Mouse (Mus musculus) 3T3-L1 (cell line): Measurements from ENCODE around the gene Slc4a11.
A peak's percentile ranks its signal among the peaks of the same experiment; 100 is the strongest.

Experiments
- DNase-seq: peaks from one replicate; pipeline ENCODE4 v3.0.0-alpha.2; 2015; ENCODE audit warnings: low read depth, low spot score

The Slc4a11 gene

DNA sequence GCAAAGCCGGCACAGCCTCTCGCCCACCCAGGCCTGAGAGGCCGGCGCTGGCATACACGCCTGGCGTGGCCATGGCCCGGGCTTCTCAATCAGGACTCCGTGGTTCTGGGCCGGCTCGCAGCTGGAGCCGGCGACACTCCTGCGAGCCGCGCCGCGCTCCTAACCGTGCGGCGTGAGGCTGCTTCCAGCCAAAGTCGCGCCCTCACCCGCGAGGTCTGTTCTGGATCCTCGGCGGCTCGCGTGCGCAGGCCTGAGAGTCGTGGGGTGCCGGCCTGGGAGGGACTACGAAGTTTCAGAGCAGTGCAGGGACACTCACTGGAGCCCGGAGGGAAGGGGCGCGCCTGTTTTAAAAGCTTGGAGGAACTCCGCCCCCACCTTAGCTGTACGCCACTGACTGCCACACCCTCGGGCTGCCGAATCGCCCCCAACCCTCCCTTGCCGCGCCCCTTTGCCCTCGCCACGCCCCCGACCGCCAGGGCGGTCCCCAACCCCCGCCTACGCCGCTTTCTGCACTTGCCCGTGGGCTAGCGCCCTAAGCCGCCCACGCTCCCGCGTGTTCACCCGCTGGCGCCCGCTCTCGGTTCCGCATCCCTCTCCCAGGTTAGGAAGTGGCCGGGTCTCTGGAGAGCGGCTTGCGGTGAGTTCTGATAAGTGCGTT lies at the start of gene Slc4a11:
Gene Slc4a11 (minus strand): TSS at position 367 of the 658 bp plus-strand sequence.
- DNase-seq = peak; percentile 33

DNA sequence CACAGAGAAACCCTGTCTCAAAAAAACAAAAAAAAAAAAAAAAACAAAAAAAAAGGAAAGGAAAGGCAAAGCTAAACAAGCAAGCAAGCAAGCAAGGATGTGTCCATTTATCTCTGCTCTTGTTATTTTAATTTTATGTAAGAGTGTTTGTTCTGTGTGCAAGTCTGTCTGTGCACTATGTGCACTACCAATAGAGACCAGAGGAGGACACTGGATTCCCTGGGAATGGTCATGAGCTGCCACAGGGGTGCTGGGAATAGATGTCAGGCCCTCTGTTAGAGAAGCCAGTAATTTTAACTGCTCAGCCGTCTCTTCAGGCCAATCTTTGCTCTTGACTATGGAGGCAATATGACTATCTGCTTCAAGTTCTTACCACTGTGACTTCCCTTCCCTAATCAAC lies 46.3 kb upstream of the Slc4a11 start:
- no peak for DNase-seq

GRCm38 (mm10) chr2:130740096-130740495 lies 42.8 kb upstream of the Slc4a11 start:
- DNase-seq = no peak

DNA sequence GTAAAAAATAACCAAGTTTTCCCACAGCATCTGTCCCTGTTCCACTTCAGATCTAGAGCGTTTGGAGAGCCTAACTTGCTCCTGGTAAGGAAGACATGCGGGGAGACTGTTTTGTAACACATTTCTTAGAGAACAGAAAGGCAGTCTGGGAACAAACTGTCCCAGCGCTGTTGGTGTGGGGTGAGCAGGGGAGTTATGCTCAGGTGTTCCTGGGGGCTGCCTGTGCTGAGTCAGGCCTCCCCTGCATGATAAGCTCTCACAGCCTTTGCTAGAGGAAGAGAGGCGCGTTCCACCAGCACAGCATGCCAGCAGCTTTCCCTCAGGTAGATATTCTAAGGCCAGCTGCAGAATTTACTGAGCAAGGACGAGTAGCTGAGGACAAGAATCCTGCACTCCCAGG lies 40.7 kb upstream of the Slc4a11 start:
- no peak for DNase-seq

DNA sequence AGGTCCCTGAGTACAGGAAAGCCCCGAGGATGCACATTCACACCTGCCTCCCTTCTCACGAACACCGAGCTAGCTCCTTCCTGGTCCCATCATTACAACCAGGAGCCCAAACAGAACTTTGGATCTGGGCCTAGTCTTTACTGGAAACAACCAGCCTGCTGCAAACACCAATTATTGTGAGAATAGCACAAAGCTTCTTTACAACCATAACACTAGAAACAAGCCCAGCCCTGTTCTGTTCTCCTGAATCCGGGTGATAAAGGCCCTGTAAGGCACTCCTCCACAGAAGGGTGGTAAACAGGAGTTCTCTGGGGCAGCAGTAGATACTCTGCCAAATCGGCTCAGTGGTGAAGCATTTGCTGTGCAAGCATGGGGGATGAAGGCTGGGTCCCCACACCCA lies 38.0 kb upstream of the Slc4a11 start:
- no peak for DNase-seq

DNA sequence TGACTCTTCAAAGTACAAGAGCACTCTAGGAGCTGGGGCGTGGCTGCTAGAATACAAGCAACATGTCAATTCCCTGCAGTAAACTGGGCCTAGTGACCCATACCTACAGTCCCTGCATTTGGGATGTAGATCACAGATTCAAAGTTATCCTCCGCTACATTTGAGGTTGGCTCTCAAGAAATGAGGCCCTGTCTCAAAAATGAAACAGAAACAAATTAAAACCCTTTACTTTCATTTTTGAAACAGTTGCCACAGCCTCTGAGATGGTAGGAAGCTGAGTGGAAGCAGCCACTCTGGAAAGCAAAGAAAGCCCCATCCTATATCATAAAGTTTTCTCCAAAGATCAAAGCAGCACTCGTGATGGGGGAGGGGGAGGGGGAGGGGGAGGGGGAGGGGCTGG lies 36.1 kb upstream of the Slc4a11 start:
- DNase-seq = no peak

- no peak for DNase-seq
Observed at GRCm38 (mm10) chr2:130731855-130732254, 34.5 kb upstream of the Slc4a11 start.

DNA sequence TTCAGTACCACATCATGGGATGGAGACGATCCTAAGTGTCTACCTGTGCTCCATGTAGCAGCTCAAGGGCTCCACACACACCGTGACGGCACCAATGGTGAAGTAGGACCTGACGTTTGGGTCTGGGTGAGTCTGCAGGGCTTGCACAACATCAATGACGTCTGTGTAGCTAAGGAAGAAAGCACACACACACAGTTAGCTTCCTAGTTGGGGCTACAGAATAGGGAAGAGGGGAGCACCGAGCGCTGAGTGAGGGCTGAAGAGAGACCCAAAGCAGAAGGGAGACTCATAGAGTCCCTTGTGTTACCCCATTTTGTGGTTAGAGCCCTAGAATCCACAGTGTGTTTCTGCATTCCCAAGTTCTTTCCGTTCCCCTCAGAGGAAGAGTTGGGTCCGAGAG lies 33.4 kb upstream of the Slc4a11 start:
- DNase-seq = no peak

DNA sequence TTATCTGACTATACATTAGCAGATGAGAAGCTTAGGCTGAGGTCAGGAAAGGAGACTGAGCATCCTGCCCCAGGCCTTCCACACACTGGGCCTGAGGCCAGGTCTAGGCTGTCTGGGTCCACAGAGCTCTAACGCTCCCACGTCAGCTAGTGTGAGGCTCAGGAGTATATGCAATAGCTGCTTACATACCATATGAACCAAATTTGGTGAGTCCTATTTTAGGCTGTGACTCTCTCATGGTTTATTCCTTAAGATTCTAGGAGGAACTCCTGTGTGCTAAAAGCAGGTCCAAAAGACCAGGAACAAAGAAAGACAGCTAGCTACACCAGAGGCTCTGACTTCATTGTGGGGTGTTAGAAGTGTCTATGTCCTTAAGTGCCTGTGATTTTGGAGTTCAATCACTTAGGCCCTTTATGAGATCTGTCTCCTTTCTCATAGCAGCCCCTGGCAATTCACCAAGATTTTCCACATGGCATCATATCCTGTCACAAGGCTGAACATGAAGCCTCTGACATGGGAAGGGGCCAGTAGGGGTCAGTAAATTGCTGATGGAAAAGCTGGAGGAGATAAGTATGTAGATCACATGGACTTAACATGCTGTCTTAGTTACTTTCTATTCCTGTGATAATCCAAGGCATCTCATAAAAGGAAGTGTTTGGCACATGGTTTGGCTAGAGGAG lies 31.7 kb upstream of the Slc4a11 start:
- DNase-seq = peak; percentile 42

- DNase-seq = no peak
Observed at GRCm38 (mm10) chr2:130727752-130728151, 30.4 kb upstream of the Slc4a11 start.

DNA sequence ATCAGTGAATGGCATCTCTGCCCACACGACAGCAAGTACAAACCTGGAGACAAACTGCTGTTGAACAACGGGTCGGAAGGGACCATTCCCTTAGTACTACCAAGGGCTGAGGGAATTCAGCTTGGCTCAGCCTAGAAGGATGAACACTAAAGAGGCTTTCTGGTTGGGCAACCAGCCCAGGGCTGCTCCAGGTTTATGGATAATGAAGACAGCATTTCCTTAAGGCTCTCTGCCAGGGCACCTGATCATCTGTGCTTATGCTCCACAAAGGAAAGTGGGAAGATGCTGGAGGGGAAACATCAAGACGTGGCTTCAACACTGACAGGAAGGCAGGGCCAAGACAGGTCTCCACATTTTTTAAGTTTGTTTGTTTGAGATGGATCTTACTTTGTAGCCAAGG lies 27.1 kb upstream of the Slc4a11 start:
- DNase-seq = no peak

GRCm38 (mm10) chr2:130717951-130718350 lies 20.6 kb upstream of the Slc4a11 start:
- DNase-seq = no peak

GRCm38 (mm10) chr2:130707057-130707456 lies 9.7 kb upstream of the Slc4a11 start:
- DNase-seq = no peak

DNA sequence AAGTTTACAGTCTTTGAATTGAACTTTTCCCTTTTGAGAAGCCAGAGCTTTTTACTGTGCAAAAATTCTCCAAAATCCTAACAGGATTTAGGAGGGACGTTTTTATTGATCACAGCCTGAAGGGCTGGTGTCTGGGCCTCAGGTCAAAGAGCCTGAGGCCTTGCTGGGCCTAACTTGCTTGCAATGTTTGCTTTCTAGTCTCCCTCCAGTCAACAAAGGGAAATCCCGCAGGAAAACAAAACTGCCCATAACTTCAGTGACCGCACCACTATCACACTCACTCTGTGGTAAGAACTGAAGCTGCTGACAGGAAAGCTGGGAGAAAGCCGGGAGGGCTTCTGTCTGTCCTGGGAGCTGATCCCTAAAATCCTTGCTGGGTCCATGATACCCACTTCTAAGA lies 9.3 kb upstream of the Slc4a11 start:
- no peak for DNase-seq

DNA sequence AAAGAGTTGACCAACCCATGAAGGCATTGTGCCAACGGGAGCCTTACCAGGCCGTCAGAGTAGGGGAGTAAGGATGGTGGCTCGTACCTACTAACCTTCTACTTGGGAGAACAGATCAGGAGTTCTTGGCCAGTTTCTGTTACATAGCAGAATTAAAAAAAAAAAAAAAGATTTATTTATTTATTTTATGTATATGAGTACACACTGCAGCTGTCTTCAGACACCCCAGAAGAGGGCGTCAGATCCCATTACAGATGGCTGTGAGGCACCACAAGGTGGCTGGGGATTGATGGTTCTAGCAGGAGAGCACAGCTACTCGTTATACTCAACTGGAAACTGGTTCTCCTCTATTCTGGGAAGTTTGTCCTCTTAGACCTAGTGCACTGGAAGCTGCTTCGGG lies 7.9 kb upstream of the Slc4a11 start:
- DNase-seq = no peak

GRCm38 (mm10) chr2:130704040-130705001 lies 7.0 kb upstream of the Slc4a11 start:
- DNase-seq = no peak

DNA sequence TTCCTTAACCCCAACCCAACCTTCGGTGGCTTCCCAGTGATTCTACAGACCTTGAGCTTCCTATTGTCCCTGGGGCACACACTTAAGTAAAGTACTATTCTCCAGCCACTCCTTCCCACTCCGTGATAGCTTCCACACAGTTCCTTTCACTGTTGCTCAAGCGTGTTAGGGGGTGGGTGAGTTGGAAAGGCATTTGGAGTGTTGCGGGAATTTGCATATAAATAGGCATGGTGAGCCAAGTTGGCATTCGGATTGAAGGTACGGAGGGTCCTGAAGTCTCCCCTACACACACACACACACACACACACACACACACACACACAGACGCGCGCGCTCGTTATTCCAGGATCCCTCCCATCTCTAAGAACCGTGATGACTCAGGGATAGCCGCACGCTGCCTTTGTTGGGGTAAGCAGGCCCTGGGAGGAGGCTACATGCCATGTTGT lies 525 bp upstream of the Slc4a11 start:
- DNase-seq = peak; percentile 48

GRCm38 (mm10) chr2:130696700-130697152 lies 593 bp downstream of the Slc4a11 start:
- no peak for DNase-seq

DNA sequence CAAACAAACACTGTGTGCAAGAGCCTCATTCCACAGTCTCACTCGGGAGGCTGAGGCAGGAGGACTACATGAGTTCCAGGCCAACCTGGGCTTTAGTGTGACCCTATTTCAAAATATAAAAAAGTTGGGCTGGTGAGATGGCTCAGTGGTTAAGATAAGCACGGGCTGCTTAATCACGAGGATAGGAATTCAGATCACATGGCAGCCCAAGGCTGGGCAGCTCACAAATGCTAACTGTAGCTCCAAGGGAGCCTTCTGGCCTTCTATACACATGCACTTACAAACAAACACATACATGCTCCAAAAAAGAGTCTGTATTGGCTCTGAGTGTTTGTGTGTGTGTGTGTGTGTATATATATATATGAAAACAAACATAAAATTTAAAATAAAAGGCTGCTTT lies 3.8 kb downstream of the Slc4a11 start:
- DNase-seq = no peak

GRCm38 (mm10) chr2:130689011-130689410 lies 8.3 kb downstream of the Slc4a11 start:
- peak; percentile 58 for DNase-seq

GRCm38 (mm10) chr2:130685426-130685825 lies 11.9 kb downstream of the Slc4a11 start:
- DNase-seq = no peak

- DNase-seq = peak; percentile 82
Observed at GRCm38 (mm10) chr2:130681531-130681930, 15.8 kb downstream of the Slc4a11 start.
